Mouse (Mus musculus): Measurements from ENCODE around the gene Vhl. TPM values are rescaled to one million over a fixed set of nuclear protein-coding genes. Genes with fewer than 3 reads are reported as not detected.

Gene Vhl
- 8.1 TPM for polyA plus RNA-seq (2015; fragmentation: Illumina TruSeq; extraction: RNeasy Lipid Tissue Mini Kit (QIAGEN cat#74804); ENCODE audit: insufficient read depth, low read depth, low replicate concordance)

GRCm38 (mm10) chr6:113623941-113624751, at the start of gene Vhl:
Vhl (plus strand) TSS chr6:113623959.

GRCm38 (mm10) chr6:113600543-113601139, 23.1 kb upstream of the Vhl start, which contains the start of gene Fancd2os:
Fancd2os (minus strand) TSS chr6:113600715.

GRCm38 (mm10) chr6:113604432-113605223, 19.1 kb upstream of the Vhl start, which contains the start of gene Brk1:
Brk1 (plus strand) TSS chr6:113604772.

DNA sequence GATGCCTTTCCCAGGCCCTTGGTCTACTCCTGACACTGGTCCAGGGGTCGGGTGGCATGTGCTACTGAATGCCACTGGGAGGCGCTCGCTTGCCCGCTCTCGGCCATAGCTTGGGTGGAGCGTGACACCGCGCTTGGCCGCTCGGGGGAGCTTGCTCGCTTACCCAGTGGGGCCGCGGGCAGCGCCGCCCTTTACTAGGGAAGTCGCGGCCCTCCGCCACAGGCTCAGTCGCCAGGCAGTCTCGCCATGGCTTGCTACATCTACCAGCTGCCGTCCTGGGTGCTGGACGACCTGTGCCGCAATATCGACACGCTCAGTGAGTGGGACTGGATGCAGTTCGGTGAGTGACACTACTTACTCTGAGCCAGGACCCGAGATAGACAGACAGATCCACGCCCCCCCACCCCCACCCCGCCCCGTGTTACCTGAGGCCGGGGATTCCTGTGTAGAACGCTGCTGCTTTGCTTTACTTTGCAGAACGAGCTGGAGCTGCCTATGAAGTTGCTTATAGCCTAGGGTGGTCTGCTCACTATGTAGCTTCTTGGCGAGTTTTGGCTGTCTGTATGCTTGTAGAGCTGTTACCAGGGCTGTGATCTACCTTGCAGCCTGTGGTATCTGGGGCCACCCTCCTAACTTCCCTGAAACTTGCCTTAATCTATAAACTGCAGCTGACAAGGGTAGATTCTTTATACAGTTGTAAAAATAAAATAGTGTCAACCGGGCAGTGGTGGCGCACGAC, 14.7 kb downstream of the Vhl start, which contains the start of gene Irak2:
Gene Irak2 (plus strand): TSS at position 166 of the 739 bp plus-strand sequence.

Other genes starting within 250 kb of the Vhl start
- gene Tada3, start 246.1 kb upstream of the Vhl start, polyA plus RNA-seq (2015; fragmentation: Illumina TruSeq; extraction: RNeasy Lipid Tissue Mini Kit (QIAGEN cat#74804); ENCODE audit: insufficient read depth, low read depth, low replicate concordance), result 10.0 TPM
- gene Arpc4, start 245.8 kb upstream of the Vhl start, polyA plus RNA-seq (2015; fragmentation: Illumina TruSeq; extraction: RNeasy Lipid Tissue Mini Kit (QIAGEN cat#74804); ENCODE audit: insufficient read depth, low read depth, low replicate concordance), result 20.2 TPM
- gene Ttll3, start 234.7 kb upstream of the Vhl start, polyA plus RNA-seq (2015; fragmentation: Illumina TruSeq; extraction: RNeasy Lipid Tissue Mini Kit (QIAGEN cat#74804); ENCODE audit: insufficient read depth, low read depth, low replicate concordance), result 3.8 TPM
- gene Rpusd3, start 204.6 kb upstream of the Vhl start, polyA plus RNA-seq (2015; fragmentation: Illumina TruSeq; extraction: RNeasy Lipid Tissue Mini Kit (QIAGEN cat#74804); ENCODE audit: insufficient read depth, low read depth, low replicate concordance), result 7.7 TPM
- gene Cidec, start 188.2 kb upstream of the Vhl start, polyA plus RNA-seq (2015; fragmentation: Illumina TruSeq; extraction: RNeasy Lipid Tissue Mini Kit (QIAGEN cat#74804); ENCODE audit: insufficient read depth, low read depth, low replicate concordance), result 19.3 TPM
- gene Jagn1, start 181.4 kb upstream of the Vhl start, polyA plus RNA-seq (2015; fragmentation: Illumina TruSeq; extraction: RNeasy Lipid Tissue Mini Kit (QIAGEN cat#74804); ENCODE audit: insufficient read depth, low read depth, low replicate concordance), result 16.6 TPM
- 5.2 TPM for gene Il17re, start 165.5 kb upstream of the Vhl start, polyA plus RNA-seq (2015; fragmentation: Illumina TruSeq; extraction: RNeasy Lipid Tissue Mini Kit (QIAGEN cat#74804); ENCODE audit: insufficient read depth, low read depth, low replicate concordance)
- gene Il17rc, start 152.5 kb upstream of the Vhl start, polyA plus RNA-seq (2015; fragmentation: Illumina TruSeq; extraction: RNeasy Lipid Tissue Mini Kit (QIAGEN cat#74804); ENCODE audit: insufficient read depth, low read depth, low replicate concordance), result 7.5 TPM
- 5.7 TPM for gene Creld1, start 140.7 kb upstream of the Vhl start, polyA plus RNA-seq (2015; fragmentation: Illumina TruSeq; extraction: RNeasy Lipid Tissue Mini Kit (QIAGEN cat#74804); ENCODE audit: insufficient read depth, low read depth, low replicate concordance)
- not detected for gene Prrt3, start 122.0 kb upstream of the Vhl start, polyA plus RNA-seq (2015; fragmentation: Illumina TruSeq; extraction: RNeasy Lipid Tissue Mini Kit (QIAGEN cat#74804); ENCODE audit: insufficient read depth, low read depth, low replicate concordance)
- gene Emc3, start 92.3 kb upstream of the Vhl start, polyA plus RNA-seq (2015; fragmentation: Illumina TruSeq; extraction: RNeasy Lipid Tissue Mini Kit (QIAGEN cat#74804); ENCODE audit: insufficient read depth, low read depth, low replicate concordance), result 14.9 TPM
- gene Fancd2, start 92.3 kb upstream of the Vhl start, polyA plus RNA-seq (2015; fragmentation: Illumina TruSeq; extraction: RNeasy Lipid Tissue Mini Kit (QIAGEN cat#74804); ENCODE audit: insufficient read depth, low read depth, low replicate concordance), result not detected
- not detected for gene Fancd2os, start 23.2 kb upstream of the Vhl start, polyA plus RNA-seq (2015; fragmentation: Illumina TruSeq; extraction: RNeasy Lipid Tissue Mini Kit (QIAGEN cat#74804); ENCODE audit: insufficient read depth, low read depth, low replicate concordance)
- gene Brk1, start 19.2 kb upstream of the Vhl start, polyA plus RNA-seq (2015; fragmentation: Illumina TruSeq; extraction: RNeasy Lipid Tissue Mini Kit (QIAGEN cat#74804); ENCODE audit: insufficient read depth, low read depth, low replicate concordance), result 29.6 TPM
- gene Irak2, start 14.5 kb downstream of the Vhl start, polyA plus RNA-seq (2015; fragmentation: Illumina TruSeq; extraction: RNeasy Lipid Tissue Mini Kit (QIAGEN cat#74804); ENCODE audit: insufficient read depth, low read depth, low replicate concordance), result 4.0 TPM
- 9.5 TPM for gene Tatdn2, start 73.1 kb downstream of the Vhl start, polyA plus RNA-seq (2015; fragmentation: Illumina TruSeq; extraction: RNeasy Lipid Tissue Mini Kit (QIAGEN cat#74804); ENCODE audit: insufficient read depth, low read depth, low replicate concordance)
- gene Ghrl, start 95.9 kb downstream of the Vhl start, polyA plus RNA-seq (2015; fragmentation: Illumina TruSeq; extraction: RNeasy Lipid Tissue Mini Kit (QIAGEN cat#74804); ENCODE audit: insufficient read depth, low read depth, low replicate concordance), result 3.6 TPM
- gene Sec13, start 116.8 kb downstream of the Vhl start, polyA plus RNA-seq (2015; fragmentation: Illumina TruSeq; extraction: RNeasy Lipid Tissue Mini Kit (QIAGEN cat#74804); ENCODE audit: insufficient read depth, low read depth, low replicate concordance), result 40.2 TPM

Data from pancreas, adult 10 weeks (tissue).